Mouse (Mus musculus): ENCODE data around the gene Gkap1.

Gkap1 gene

GRCm38 (mm10) chr13:58275599-58275998 lies at the start of gene Gkap1:
TSS of gene Gkap1 (minus strand) at chr13:58275699.
- in situ Hi-C loops (cut with MboI, MseI) = loop anchor here (5.0 to 10.0 kb wide), 2 partner anchors 107 to 121 kb away; partner anchors contain the start of gene Idnk

- in situ Hi-C loops (cut with MboI, MseI) = no loop called here
Measured at GRCm38 (mm10) chr13:58317768-58318167, 42.3 kb upstream of the Gkap1 start.

- in situ Hi-C loops (cut with MboI, MseI) = no loop called here
Measured at GRCm38 (mm10) chr13:58314991-58315390, 39.5 kb upstream of the Gkap1 start.

GRCm38 (mm10) chr13:58313758-58314157 lies 38.3 kb upstream of the Gkap1 start:
- in situ Hi-C loops (cut with MboI, MseI) = no loop called here

- in situ Hi-C loops (cut with MboI, MseI) = no loop called here
Measured at GRCm38 (mm10) chr13:58311351-58311750, 35.9 kb upstream of the Gkap1 start.

- in situ Hi-C loops (cut with MboI, MseI) = no loop called here
Measured at GRCm38 (mm10) chr13:58309499-58309898, 34.0 kb upstream of the Gkap1 start.

GRCm38 (mm10) chr13:58307453-58307852 lies 32.0 kb upstream of the Gkap1 start:
- in situ Hi-C loops (cut with MboI, MseI) = no loop called here

GRCm38 (mm10) chr13:58305230-58305629 lies 29.7 kb upstream of the Gkap1 start:
- in situ Hi-C loops (cut with MboI, MseI) = no loop called here

- in situ Hi-C loops (cut with MboI, MseI) = no loop called here
Measured at GRCm38 (mm10) chr13:58302421-58303145, 27.1 kb upstream of the Gkap1 start.

GRCm38 (mm10) chr13:58301961-58302360 lies 26.5 kb upstream of the Gkap1 start:
- in situ Hi-C loops (cut with MboI, MseI) = no loop called here

GRCm38 (mm10) chr13:58298756-58299155 lies 23.3 kb upstream of the Gkap1 start:
- in situ Hi-C loops (cut with MboI, MseI) = no loop called here

GRCm38 (mm10) chr13:58295582-58295981 lies 20.1 kb upstream of the Gkap1 start:
- in situ Hi-C loops (cut with MboI, MseI) = no loop called here

GRCm38 (mm10) chr13:58292811-58293210 lies 17.3 kb upstream of the Gkap1 start:
- in situ Hi-C loops (cut with MboI, MseI) = loop anchor here (5.0 kb wide), 1 partner anchor 249 kb away; no protein-coding TSS in a partner anchor

GRCm38 (mm10) chr13:58289308-58289707 lies 13.8 kb upstream of the Gkap1 start:
- in situ Hi-C loops (cut with MboI, MseI) = no loop called here

GRCm38 (mm10) chr13:58287822-58288221 lies 12.3 kb upstream of the Gkap1 start:
- in situ Hi-C loops (cut with MboI, MseI) = no loop called here

- in situ Hi-C loops (cut with MboI, MseI) = no loop called here
Measured at GRCm38 (mm10) chr13:58283466-58283865, 8.0 kb upstream of the Gkap1 start.

- in situ Hi-C loops (cut with MboI, MseI) = no loop called here
Measured at GRCm38 (mm10) chr13:58281936-58282335, 6.4 kb upstream of the Gkap1 start.

- in situ Hi-C loops (cut with MboI, MseI) = no loop called here
Measured at GRCm38 (mm10) chr13:58280528-58280927, 5.0 kb upstream of the Gkap1 start.

GRCm38 (mm10) chr13:58276256-58276655 lies 757 bp upstream of the Gkap1 start:
- in situ Hi-C loops (cut with MboI, MseI) = loop anchor here (5.0 to 10.0 kb wide), 2 partner anchors 106 to 121 kb away; partner anchors contain the start of gene Idnk

GRCm38 (mm10) chr13:58275076-58275475 lies 423 bp downstream of the Gkap1 start:
- in situ Hi-C loops (cut with MboI, MseI) = loop anchor here (5.0 to 10.0 kb wide), 2 partner anchors 107 to 120 kb away; partner anchors contain the start of gene Idnk

GRCm38 (mm10) chr13:58274259-58274991 lies 1.1 kb downstream of the Gkap1 start:
- in situ Hi-C loops (cut with MboI, MseI) = loop anchor here (5.0 to 10.0 kb wide), 2 partner anchors 52 to 120 kb away; partner anchors contain the start of gene Idnk

All from T-helper 2 cell (primary cell).